Mouse (Mus musculus): Measurements from ENCODE around the gene Ick. TPM values are rescaled to one million over a fixed set of nuclear protein-coding genes. Genes with fewer than 3 reads are reported as not detected.

The Ick gene
- total RNA-seq, 1 experiment from 2014 or later, result 17.9 TPM

GRCm38 (mm10) chr9:78103965-78104560 is 4.9 kb upstream of the Ick start:
- no peak for ATAC-seq (replicated peaks; ENCODE audit: low read depth, poor library complexity, severe bottlenecking)

- peak; percentile 5; the same call in 1 of the 2 replicates for ATAC-seq (replicated peaks; ENCODE audit: low read depth, poor library complexity, severe bottlenecking)
Observed at GRCm38 (mm10) chr9:78104973-78105372, 4.0 kb upstream of the Ick start.

GRCm38 (mm10) chr9:78105501-78105932 is 3.5 kb upstream of the Ick start:
- peak; percentile 26 for ATAC-seq (replicated peaks; ENCODE audit: low read depth, poor library complexity, severe bottlenecking)

- ATAC-seq (replicated peaks; ENCODE audit: low read depth, poor library complexity, severe bottlenecking), result no peak
Observed at GRCm38 (mm10) chr9:78106821-78107220, 2.2 kb upstream of the Ick start.

GRCm38 (mm10) chr9:78107582-78107911 is 1.4 kb upstream of the Ick start:
- ATAC-seq (replicated peaks; ENCODE audit: low read depth, poor library complexity, severe bottlenecking), result no peak; the same call in 1 of the 2 replicates

GRCm38 (mm10) chr9:78107912-78108795 is 838 bp upstream of the Ick start:
- peak; percentile 11 for ATAC-seq (replicated peaks; ENCODE audit: low read depth, poor library complexity, severe bottlenecking)

GRCm38 (mm10) chr9:78109656-78110055 is 664 bp downstream of the Ick start:
- ATAC-seq (replicated peaks; ENCODE audit: low read depth, poor library complexity, severe bottlenecking), result no peak

GRCm38 (mm10) chr9:78111456-78111855 is 2.5 kb downstream of the Ick start:
- ATAC-seq (replicated peaks; ENCODE audit: low read depth, poor library complexity, severe bottlenecking), result no peak

GRCm38 (mm10) chr9:78112770-78113537 is 4.0 kb downstream of the Ick start:
- ATAC-seq (replicated peaks; ENCODE audit: low read depth, poor library complexity, severe bottlenecking), result peak; percentile 78

- no peak for ATAC-seq (replicated peaks; ENCODE audit: low read depth, poor library complexity, severe bottlenecking)
Observed at GRCm38 (mm10) chr9:78113538-78113885, 4.5 kb downstream of the Ick start.

- ATAC-seq (replicated peaks; ENCODE audit: low read depth, poor library complexity, severe bottlenecking), result no peak
Observed at GRCm38 (mm10) chr9:78115746-78116145, 6.8 kb downstream of the Ick start.

GRCm38 (mm10) chr9:78117690-78118089 is 8.7 kb downstream of the Ick start:
- no peak for ATAC-seq (replicated peaks; ENCODE audit: low read depth, poor library complexity, severe bottlenecking)

GRCm38 (mm10) chr9:78121358-78121757 is 12.4 kb downstream of the Ick start:
- no peak for ATAC-seq (replicated peaks; ENCODE audit: low read depth, poor library complexity, severe bottlenecking)

GRCm38 (mm10) chr9:78121985-78122384 is 13.0 kb downstream of the Ick start:
- no peak for ATAC-seq (replicated peaks; ENCODE audit: low read depth, poor library complexity, severe bottlenecking)

GRCm38 (mm10) chr9:78122939-78123712 is 14.1 kb downstream of the Ick start:
- no peak for ATAC-seq (replicated peaks; ENCODE audit: low read depth, poor library complexity, severe bottlenecking)

GRCm38 (mm10) chr9:78124297-78124696 is 15.3 kb downstream of the Ick start:
- ATAC-seq (replicated peaks; ENCODE audit: low read depth, poor library complexity, severe bottlenecking), result no peak

- no peak for ATAC-seq (replicated peaks; ENCODE audit: low read depth, poor library complexity, severe bottlenecking)
Observed at GRCm38 (mm10) chr9:78126007-78126406, 17.0 kb downstream of the Ick start.

- ATAC-seq (replicated peaks; ENCODE audit: low read depth, poor library complexity, severe bottlenecking), result no peak
Observed at GRCm38 (mm10) chr9:78126643-78127042, 17.7 kb downstream of the Ick start.

- no peak for ATAC-seq (replicated peaks; ENCODE audit: low read depth, poor library complexity, severe bottlenecking)
Observed at GRCm38 (mm10) chr9:78135658-78136057, 26.7 kb downstream of the Ick start.

GRCm38 (mm10) chr9:78138044-78138676 is 29.2 kb downstream of the Ick start:
- no peak for ATAC-seq (replicated peaks; ENCODE audit: low read depth, poor library complexity, severe bottlenecking)
